Mouse (Mus musculus): ENCODE data around the gene Golm1. TPM values are rescaled to one million over a fixed set of nuclear protein-coding genes. Genes with fewer than 3 reads are reported as not detected.
A peak's percentile ranks its signal among the peaks of the same experiment; 100 is the strongest.

The Golm1 gene
- polyA plus RNA-seq, 2 experiments, result 27.8 to 43.2 TPM

DNA sequence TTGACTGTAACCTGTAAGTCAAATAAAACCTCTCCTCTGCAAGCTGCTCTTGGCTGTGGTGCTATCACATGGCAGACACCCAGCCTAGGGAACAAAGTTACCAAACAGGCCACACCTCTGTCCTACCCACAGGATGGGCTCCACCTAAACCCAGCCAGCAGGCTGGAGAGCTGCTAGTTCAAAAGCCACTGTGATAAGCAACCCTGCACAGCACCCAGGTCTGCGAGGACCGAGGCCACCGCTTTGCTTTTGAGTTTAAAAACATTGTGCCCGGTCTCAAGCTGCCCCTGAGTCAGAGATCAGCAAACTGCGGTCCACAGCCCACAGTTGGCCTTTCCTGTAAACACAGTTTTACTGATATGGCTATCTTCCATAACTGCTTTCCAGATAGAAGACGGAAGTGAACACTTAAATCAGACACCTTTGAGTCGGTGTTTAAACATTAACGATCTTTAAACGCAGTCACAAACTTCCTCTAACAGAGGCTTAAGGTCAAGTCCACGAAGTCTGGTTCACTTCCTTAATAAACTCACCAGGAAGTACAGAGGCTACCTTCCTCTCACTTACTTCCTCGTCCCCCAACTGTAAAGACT, 7.0 kb downstream of the Golm1 start:
- H3K27ac ChIP-seq (replicated peaks; ENCODE audit: low read depth, low read length), result 0 out of 2 replicates have a peak overlapping the region, but pooled peaks have one; percentile 14
- H3K36me3 ChIP-seq (ENCODE audit: control insufficient read depth, insufficient read depth, low read length), result peaks cover 11% of the 10 kb centered on the region; the same call in 1 of the 2 replicates
- no peak overlapping the region for H3K4me2 ChIP-seq (replicated peaks; ENCODE audit: low read depth, low read length, severe bottlenecking)
- H3K9ac ChIP-seq (ENCODE audit: low read depth, low read length, severe bottlenecking), result no peak overlapping the region
- WGBS, result 49% methylated on average over 11 of the region's 11 CpGs
- peaks cover 7% of the 10 kb centered on the region for H3K4me1 ChIP-seq (ENCODE audit: control insufficient read depth, insufficient read depth, low read length)
- no peaks in the 10 kb centered on the region for H3K27me3 ChIP-seq (ENCODE audit: control insufficient read depth, insufficient read depth, low read length)
- no peak for ATAC-seq (ENCODE audit: low FRiP score, low read depth)
- no peak overlapping the region for H3K4me3 ChIP-seq (replicated peaks; ENCODE audit: low read length)
- H3K9me3 ChIP-seq (ENCODE audit: control insufficient read depth, low read length), result no peaks in the 10 kb centered on the region
- DNase-seq (ENCODE audit: low spot score), result no peak
- no peak for TF ChIP-seq POLR2A (IDR thresholded peaks at IDR 0.05; ENCODE audit: borderline replicate concordance, extremely low read depth, insufficient read depth, insufficient read length)

DNA sequence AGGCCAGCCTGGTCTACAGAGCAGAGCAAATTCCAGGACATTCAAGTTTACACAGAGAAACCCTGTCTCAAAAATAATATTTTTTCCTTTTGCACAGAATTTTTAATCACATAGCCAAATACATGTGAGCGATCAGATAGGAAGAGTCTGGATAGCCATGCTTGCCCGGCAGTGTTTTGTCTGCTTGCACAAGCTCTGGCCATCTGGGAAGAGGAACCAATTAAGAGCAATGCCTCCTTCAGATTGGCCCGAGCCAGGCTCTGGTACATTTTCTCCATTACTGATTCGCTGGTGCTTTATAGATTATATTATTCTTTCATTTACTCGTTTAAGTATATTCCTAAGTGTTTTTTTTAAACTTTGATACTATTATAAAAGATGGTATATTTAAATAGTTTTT, 7.8 kb downstream of the Golm1 start:
- Histone ChIP-seq H3K27ac (replicated peaks; ENCODE audit: low read depth, low read length) (no peak overlapping the region), H3K36me3 (ENCODE audit: control insufficient read depth, insufficient read depth, low read length) (peaks cover 12% of the 10 kb centered on the region; the same call in 1 of the 2 replicates), H3K4me3 (replicated peaks; ENCODE audit: low read length) (no peak overlapping the region), H3K9ac (ENCODE audit: low read depth, low read length, severe bottlenecking) (no peak overlapping the region), H3K27me3 (ENCODE audit: control insufficient read depth, insufficient read depth, low read length) (no peaks in the 10 kb centered on the region), H3K9me3 (ENCODE audit: control insufficient read depth, low read length) (no peaks in the 10 kb centered on the region), H3K4me2 (replicated peaks; ENCODE audit: low read depth, low read length, severe bottlenecking) (no peak overlapping the region), H3K4me1 (ENCODE audit: control insufficient read depth, insufficient read depth, low read length) (peaks cover 6% of the 10 kb centered on the region; the same call in 1 of the 2 replicates)
- no peak for TF ChIP-seq POLR2A (IDR thresholded peaks at IDR 0.05; ENCODE audit: borderline replicate concordance, extremely low read depth, insufficient read depth, insufficient read length)
- no peak for ATAC-seq (ENCODE audit: low FRiP score, low read depth)
- DNase-seq (ENCODE audit: low spot score), result no peak
- WGBS, result 82% methylated on average over 5 of the region's 5 CpGs

DNA sequence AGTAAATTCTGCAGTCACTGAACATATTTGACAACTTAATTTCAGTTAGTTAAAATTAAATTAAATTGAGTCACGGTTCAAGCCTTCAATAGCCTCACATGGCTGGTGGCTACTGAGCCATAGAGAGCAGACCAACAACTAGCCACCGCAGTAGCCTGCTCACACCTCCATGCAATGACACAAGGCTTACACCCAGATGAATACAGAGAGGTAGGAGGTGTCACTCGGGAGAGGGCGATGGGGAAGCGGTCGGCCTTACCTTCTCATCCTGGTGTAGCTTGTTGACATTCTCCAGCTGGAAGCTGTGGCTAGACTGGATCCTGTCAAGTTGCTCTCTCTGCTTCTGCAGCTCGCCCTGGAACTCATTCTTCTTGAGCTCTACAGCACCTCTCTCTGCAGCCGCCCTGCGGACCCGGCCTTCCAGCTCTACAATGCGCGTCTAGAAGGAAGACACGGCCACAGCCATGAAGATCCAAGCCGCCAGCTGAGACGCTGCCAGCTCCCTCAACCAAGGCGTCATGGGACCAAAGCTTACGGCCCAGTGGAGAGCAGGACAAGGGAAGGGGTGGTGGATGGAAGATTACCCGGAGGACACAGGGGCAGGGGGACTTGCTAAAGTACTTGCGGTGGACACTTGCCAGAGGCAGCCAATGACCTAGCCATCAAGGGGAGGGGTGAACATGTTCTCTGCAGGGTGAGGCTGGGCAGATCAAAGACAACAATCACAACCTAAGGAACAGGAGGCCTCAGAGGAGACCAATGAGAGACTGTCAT, 11.5 kb downstream of the Golm1 start:
- Histone ChIP-seq H3K4me2 (replicated peaks; ENCODE audit: low read depth, low read length, severe bottlenecking) (no peak overlapping the region), H3K27ac (replicated peaks; ENCODE audit: low read depth, low read length) (no peak overlapping the region), H3K27me3 (ENCODE audit: control insufficient read depth, insufficient read depth, low read length) (no peaks in the 10 kb centered on the region), H3K9me3 (ENCODE audit: control insufficient read depth, low read length) (no peaks in the 10 kb centered on the region), H3K4me3 (replicated peaks; ENCODE audit: low read length) (no peak overlapping the region), H3K36me3 (ENCODE audit: control insufficient read depth, insufficient read depth, low read length) (peaks cover 20% of the 10 kb centered on the region), H3K4me1 (ENCODE audit: control insufficient read depth, insufficient read depth, low read length) (peaks cover 6% of the 10 kb centered on the region; the same call in 1 of the 2 replicates), H3K9ac (ENCODE audit: low read depth, low read length, severe bottlenecking) (no peak overlapping the region)
- DNase-seq (ENCODE audit: low spot score) (no peak), ATAC-seq (ENCODE audit: low FRiP score, low read depth) (no peak)
- TF ChIP-seq POLR2A (IDR thresholded peaks at IDR 0.05; ENCODE audit: borderline replicate concordance, extremely low read depth, insufficient read depth, insufficient read length), result no peak
- WGBS, result 93% methylated on average over 19 of the region's 19 CpGs

DNA sequence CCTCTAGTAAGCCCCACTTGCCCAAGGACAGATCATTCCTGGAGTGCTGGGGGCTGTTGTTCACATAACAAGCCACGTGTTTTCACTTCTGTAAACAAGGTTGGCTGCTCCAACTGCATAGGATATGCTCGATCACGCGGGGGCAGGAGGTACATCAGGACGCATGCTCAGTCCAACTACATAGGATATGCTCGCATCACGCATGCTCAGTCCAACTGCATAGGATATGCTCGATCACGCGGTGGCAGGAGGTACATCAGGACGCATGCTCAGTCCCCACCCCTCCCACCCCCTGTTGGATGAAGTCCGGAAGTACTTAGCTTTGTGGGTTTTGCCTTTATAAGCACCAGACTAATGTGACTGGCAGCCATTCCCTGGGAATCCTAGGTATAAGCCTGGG, 13.6 kb downstream of the Golm1 start:
- no peak for ATAC-seq (ENCODE audit: low FRiP score, low read depth)
- no peak for DNase-seq (ENCODE audit: low spot score)
- peaks cover 18% of the 10 kb centered on the region for H3K36me3 ChIP-seq (ENCODE audit: control insufficient read depth, insufficient read depth, low read length)
- H3K9me3 ChIP-seq (ENCODE audit: control insufficient read depth, low read length), result no peaks in the 10 kb centered on the region
- TF ChIP-seq POLR2A (IDR thresholded peaks at IDR 0.05; ENCODE audit: borderline replicate concordance, extremely low read depth, insufficient read depth, insufficient read length), result no peak
- no peaks in the 10 kb centered on the region for H3K27me3 ChIP-seq (ENCODE audit: control insufficient read depth, insufficient read depth, low read length)
- no peak overlapping the region for H3K4me2 ChIP-seq (replicated peaks; ENCODE audit: low read depth, low read length, severe bottlenecking)
- no peak overlapping the region for H3K27ac ChIP-seq (replicated peaks; ENCODE audit: low read depth, low read length)
- 93% methylated on average over 12 of the region's 12 CpGs for WGBS
- no peak overlapping the region for H3K4me3 ChIP-seq (replicated peaks; ENCODE audit: low read length)
- no peaks in the 10 kb centered on the region for H3K4me1 ChIP-seq (ENCODE audit: control insufficient read depth, insufficient read depth, low read length)
- H3K9ac ChIP-seq (ENCODE audit: low read depth, low read length, severe bottlenecking), result no peak overlapping the region

DNA sequence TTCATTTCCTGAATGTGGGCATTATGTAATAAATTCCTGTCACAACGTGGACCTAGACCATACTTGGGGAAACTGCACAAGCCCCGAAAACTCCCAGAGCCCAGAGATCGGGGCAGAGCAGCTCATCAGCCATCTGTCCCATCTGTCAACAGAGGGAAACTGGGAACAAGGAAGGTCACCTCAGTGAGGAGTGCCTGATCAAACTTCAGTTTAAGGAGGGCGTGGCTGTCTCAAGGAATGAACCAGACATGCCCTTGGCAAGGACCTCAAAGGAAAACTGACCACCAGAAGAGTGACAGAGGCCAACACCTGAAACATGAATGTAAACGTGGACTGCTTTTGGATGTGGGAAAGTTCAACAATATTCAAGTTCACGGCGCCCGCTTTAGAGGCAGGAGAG, 14.2 kb downstream of the Golm1 start:
- no peak overlapping the region for H3K4me3 ChIP-seq (replicated peaks; ENCODE audit: low read length)
- H3K4me2 ChIP-seq (replicated peaks; ENCODE audit: low read depth, low read length, severe bottlenecking), result no peak overlapping the region
- H3K9me3 ChIP-seq (ENCODE audit: control insufficient read depth, low read length), result no peaks in the 10 kb centered on the region
- no peak overlapping the region for H3K27ac ChIP-seq (replicated peaks; ENCODE audit: low read depth, low read length)
- DNase-seq (ENCODE audit: low spot score) (no peak), ATAC-seq (ENCODE audit: low FRiP score, low read depth) (no peak)
- TF ChIP-seq POLR2A (IDR thresholded peaks at IDR 0.05; ENCODE audit: borderline replicate concordance, extremely low read depth, insufficient read depth, insufficient read length), result no peak
- H3K9ac ChIP-seq (ENCODE audit: low read depth, low read length, severe bottlenecking), result no peak overlapping the region
- peaks cover 18% of the 10 kb centered on the region for H3K36me3 ChIP-seq (ENCODE audit: control insufficient read depth, insufficient read depth, low read length)
- H3K4me1 ChIP-seq (ENCODE audit: control insufficient read depth, insufficient read depth, low read length), result 0 out of 2 replicates have a peak, but pooled peaks cover 3% of the 10 kb centered on the region
- no peaks in the 10 kb centered on the region for H3K27me3 ChIP-seq (ENCODE audit: control insufficient read depth, insufficient read depth, low read length)
- WGBS, result 90% methylated on average over 8 of the region's 8 CpGs

All from limb, embryonic 14.5 days (tissue).